Mouse (Mus musculus): Measurements from ENCODE around the gene Tmem63a.

Gene Tmem63a

GRCm38 (mm10) chr1:180942166-180943031, at the start of gene Tmem63a:
Gene Tmem63a (plus strand): TSS chr1:180942344.
- DNase-seq, result peak; percentile 83 to 90

- no peak for DNase-seq
Measured at GRCm38 (mm10) chr1:180892808-180893207, 49.3 kb upstream of the Tmem63a start, which contains the start of gene Lefty2. Gene Lefty2 (plus strand): TSS chr1:180893108.

- DNase-seq, result peak; percentile 32 to 44
Measured at GRCm38 (mm10) chr1:180894088-180894987, 47.8 kb upstream of the Tmem63a start.

GRCm38 (mm10) chr1:180901107-180901506, 41.0 kb upstream of the Tmem63a start:
- DNase-seq, result peak in 1 of 2 experiments; percentile 37

- no peak for DNase-seq
Measured at GRCm38 (mm10) chr1:180902915-180903314, 39.2 kb upstream of the Tmem63a start.

- DNase-seq, result no peak
Measured at GRCm38 (mm10) chr1:180903666-180904038, 38.5 kb upstream of the Tmem63a start.

GRCm38 (mm10) chr1:180904039-180904814, 37.9 kb upstream of the Tmem63a start, which contains the start of gene Pycr2:
Gene Pycr2 (plus strand): TSS chr1:180904293.
- DNase-seq, result peak; percentile 95 to 97

- no peak for DNase-seq
Measured at GRCm38 (mm10) chr1:180904815-180905080, 37.4 kb upstream of the Tmem63a start.

GRCm38 (mm10) chr1:180905307-180905706, 36.8 kb upstream of the Tmem63a start:
- DNase-seq, result no peak

GRCm38 (mm10) chr1:180905876-180906275, 36.3 kb upstream of the Tmem63a start:
- no peak for DNase-seq

- DNase-seq, result no peak
Measured at GRCm38 (mm10) chr1:180906461-180907147, 35.5 kb upstream of the Tmem63a start.

- DNase-seq, result peak; percentile 36 to 37
Measured at GRCm38 (mm10) chr1:180911138-180911537, 31.0 kb upstream of the Tmem63a start.

- no peak for DNase-seq
Measured at GRCm38 (mm10) chr1:180911653-180912287, 30.4 kb upstream of the Tmem63a start.

- DNase-seq, result no peak
Measured at GRCm38 (mm10) chr1:180912792-180913191, 29.4 kb upstream of the Tmem63a start.

GRCm38 (mm10) chr1:180913797-180914196, 28.3 kb upstream of the Tmem63a start:
- DNase-seq, result no peak

- DNase-seq, result no peak
Measured at GRCm38 (mm10) chr1:180916425-180916824, 25.7 kb upstream of the Tmem63a start.

- DNase-seq, result no peak
Measured at GRCm38 (mm10) chr1:180917053-180917452, 25.1 kb upstream of the Tmem63a start.

- DNase-seq, result peak; percentile 41 to 49
Measured at GRCm38 (mm10) chr1:180919686-180920085, 22.5 kb upstream of the Tmem63a start.

- DNase-seq, result no peak
Measured at GRCm38 (mm10) chr1:180922273-180923048, 19.7 kb upstream of the Tmem63a start.

- no peak for DNase-seq
Measured at GRCm38 (mm10) chr1:180924737-180925136, 17.4 kb upstream of the Tmem63a start.

GRCm38 (mm10) chr1:180926286-180926685, 15.9 kb upstream of the Tmem63a start:
- DNase-seq, result no peak

All from kidney, postnatal 4 days (tissue).